ENCODE assay signal across 9 mouse cellular contexts in genomic region chr6:129182518-129182917, GRCm38 (mm10). TPM values are rescaled to one million over a fixed set of nuclear protein-coding genes. Genes with fewer than 3 reads are reported as not detected.
DNase-seq lines count a peak whose midpoint lies in the region; ATAC-seq and TF ChIP-seq lines count a peak whose summit lies in the region.
"Had no signal": no experiment of that assay in that cellular context is flagged by ENCODE, and none has a peak within 500 bp of the region (broad histone marks: within the 10 kb centered on the region; RNA-seq: fewer than 3 reads in every experiment).

No protein-coding gene starts in this region.

- peaks cover 8% of the 10 kb centered on the region for H3K4me1 ChIP-seq in erythroblast, embryonic 14.5 days (ENCODE audit: control insufficient read depth)
- no peaks in the 10 kb centered on the region for H3K4me1 ChIP-seq in cortical plate, adult 2 months (ENCODE audit: control insufficient read depth, insufficient read depth, low read length)

- peak overlapping the region; percentile 4 for H3K4me3 ChIP-seq in erythroblast, embryonic 14.5 days (replicated peaks)
- H3K4me3 ChIP-seq in left cerebral cortex, adult 2 months: peak overlapping the region; percentile 35; the same call in 1 of the 2 replicates
- peak overlapping the region; percentile 7; the same call in 1 of the 2 replicates for H3K4me3 ChIP-seq in cortical plate, adult 2 months (ENCODE audit: insufficient read depth, low read length)
- H3K4me3 ChIP-seq in macrophage (ENCODE audit: inconsistent target): peak overlapping the region; percentile 71

- TF ChIP-seq POLR2A in cortical plate, adult 2 months (IDR thresholded peaks at IDR 0.05; ENCODE audit: extremely low read depth, insufficient read depth, low read length): no peak

- ATAC-seq in erythroblast, adult 5-6 weeks (replicated peaks; ENCODE audit: low FRiP score, poor library complexity, severe bottlenecking): no peak

- DNase-seq in left cerebral cortex, adult 2 months (ENCODE audit: extremely low spot score in 1 of 2, low spot score in 2 of 2): no peak
- DNase-seq in left cerebral cortex, postnatal 10 days (ENCODE audit: extremely low spot score in 1 of 2, low spot score in 2 of 2): no peak
- DNase-seq in frontal cortex, adult 2 months (ENCODE audit: extremely low spot score in 1 of 2, low spot score in 1 of 2): no peak
- no peak for DNase-seq in embryo, embryonic 10 days (ENCODE audit: low spot score)

- no peak for TF ChIP-seq CTCF in left cerebral cortex, adult 2 months (IDR thresholded peaks at IDR 0.05)
- TF ChIP-seq CTCF in cortical plate, adult 2 months (IDR thresholded peaks at IDR 0.05; ENCODE audit: extremely low read depth, insufficient read depth, low read length): no peak

- H3K27me3 ChIP-seq in erythroblast, embryonic 14.5 days (ENCODE audit: control insufficient read depth): no peaks in the 10 kb centered on the region

- peaks cover 50% of the 10 kb centered on the region for H3K79me2 ChIP-seq in macrophage (ENCODE audit: inconsistent target)

- WGBS in macrophage (ENCODE audit: missing documents): 0% methylated on average over 1 of the region's 1 CpGs

- peaks cover 17% of the 10 kb centered on the region for H3K36me3 ChIP-seq in erythroblast, embryonic 14.5 days (ENCODE audit: control insufficient read depth)
- H3K36me3 ChIP-seq in macrophage (ENCODE audit: inconsistent target): peaks cover 18% of the 10 kb centered on the region; the same call in 1 of the 2 replicates

- H3K27ac ChIP-seq in left cerebral cortex, adult 2 months: peak overlapping the region; percentile 51; the same call in 1 of the 2 replicates
- peak overlapping the region; percentile 14; the same call in 1 of the 2 replicates for H3K27ac ChIP-seq in cortical plate, adult 2 months (ENCODE audit: insufficient read depth, low read length)
- peak overlapping the region; percentile 99 for H3K27ac ChIP-seq in macrophage

- intact Hi-C loops in left cerebral cortex, adult 2 months (cut with DNase I): loop anchor here (10.0 kb wide), 2 partner anchors 198 to 288 kb away; partner anchors contain the start of gene BC035044
- intact Hi-C loops in left cerebral cortex, postnatal 10 days (cut with DNase I): loop anchor here (5.0 to 10.0 kb wide), 2 partner anchors 55 to 288 kb away; partner anchors contain the start of gene BC035044

- no peaks in the 10 kb centered on the region for H3K9me3 ChIP-seq in erythroblast, embryonic 14.5 days (ENCODE audit: control insufficient read depth, low read length)

RNA-seq across cellular contexts. Expression of gene Clec2d, which starts 2.1 kb away (rescaled TPM):
- polyA plus RNA-seq in erythroblast, embryonic 14.5 days (2012): not detected in 2 replicates
- total RNA-seq in erythroblast, adult 5-6 weeks (2015; ENCODE audit: low replicate concordance): 4.2 and 9.0 TPM in 2 replicates
- total RNA-seq in erythroblast, adult 5-6 weeks (2017; ENCODE audit: low replicate concordance): 37.6 and 44.3 TPM in 2 replicates
- 1 to 10 TPM; 4.7 to 8.4 TPM for total RNA-seq in left cerebral cortex, adult 2 months (2021)
- total RNA-seq in left cerebral cortex, postnatal 10 days (2021): 1 to 10 TPM; 4.9 to 6.3 TPM
- polyA plus RNA-seq in cortical plate, adult 2 months (2012; rRNA removed): 15.6 and 16.0 TPM in 2 replicates
- total RNA-seq in macrophage (2018; cell fraction: chromatin; rRNA removed): 1,000 to 10,000 TPM in 14 of 26 experiments, 100 to 1,000 TPM in 12; 684 to 1,927 (median 1,016) TPM
- total RNA-seq in macrophage (2018; cell fraction: cytosol; rRNA removed): 100 to 1,000 TPM; 130 to 310 (median 205) TPM
- 1,000 to 10,000 TPM in 24 of 26 experiments, 100 to 1,000 TPM in 2; 867 to 2,363 (median 1,262) TPM for total RNA-seq in macrophage (2018; cell fraction: nucleus; rRNA removed)
- polyA plus RNA-seq in macrophage (2018): 120 to 201 TPM (median 122 TPM) in 3 replicates
- 14.0 and 20.5 TPM in 2 replicates for polyA plus RNA-seq in frontal cortex, adult 2 months (2012; rRNA removed)
- polyA plus RNA-seq: embryonic facial prominence, embryonic 11.5 days had no signal

Comparison
In these comparisons a context has a peak if more than half of its experiments do, and no peak if none do; other contexts are left out.
1. H3K4me3 ChIP-seq: peak in every context shown above with its lines; median percentile 71 in macrophage; 35 in left cerebral cortex, adult 2 months; 7 in cortical plate, adult 2 months; 4 in erythroblast, embryonic 14.5 days.
2. H3K27ac ChIP-seq: peak in every context shown above with its lines; median percentile 99 in macrophage; 51 in left cerebral cortex, adult 2 months; 14 in cortical plate, adult 2 months.
3. RNA of gene Clec2d, which starts 2.1 kb away (polyA plus RNA-seq): 120 to 201 TPM in macrophage, 15.6 to 16.0 TPM in cortical plate, adult 2 months and 14.0 to 20.5 TPM in frontal cortex, adult 2 months; not detected in erythroblast, embryonic 14.5 days; every median in the first group is over 10 times any median in the second.